Mouse (Mus musculus): ENCODE results near the gene Serpina3c. TPM values are rescaled to one million over a fixed set of nuclear protein-coding genes. Genes with fewer than 3 reads are reported as not detected.
"Not testable (repeated sequence)": the region's sequence is repeated elsewhere in the genome, so short reads cannot be mapped to it uniquely, and the experiment has no call there.

The Serpina3c gene
- polyA plus RNA-seq, 1 experiment from 2014 or later: not detected

DNA sequence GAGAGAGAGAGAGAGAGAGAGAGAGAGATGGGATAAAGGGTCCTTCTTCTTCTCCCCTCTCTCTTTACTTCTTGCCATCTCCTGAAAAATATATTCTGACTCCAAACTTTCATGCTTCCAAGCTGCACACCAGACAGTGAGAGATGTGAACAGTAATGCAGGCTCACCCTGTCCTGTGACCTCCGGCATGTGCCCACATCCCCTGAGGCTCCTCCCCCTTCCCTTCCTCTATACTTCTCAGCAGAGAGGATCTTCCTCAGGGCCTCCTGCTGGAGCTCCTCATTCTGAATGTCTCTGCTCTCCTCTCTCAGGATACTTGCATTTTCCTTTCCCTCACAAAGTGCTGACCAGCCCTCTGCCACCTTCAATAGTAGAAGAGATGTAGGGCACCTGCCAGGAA is 11.2 kb downstream of the Serpina3c start:
- no peak overlapping the region for H3K4me2 ChIP-seq
- H3K36me3 ChIP-seq: no peaks in the 10 kb centered on the region
- no peaks in the 10 kb centered on the region for H3K4me1 ChIP-seq
- no peak for ATAC-seq (replicated peaks; ENCODE audit: low FRiP score)
- no peak overlapping the region for H3K27ac ChIP-seq
- no peaks in the 10 kb centered on the region for H3K9me3 ChIP-seq (replicated peaks)
- H3K9ac ChIP-seq: no peak overlapping the region
- H3K27me3 ChIP-seq: no peaks in the 10 kb centered on the region
- no peak overlapping the region for H3K4me3 ChIP-seq (replicated peaks)
- 42% methylated on average over 1 of the region's 1 CpGs for WGBS

GRCm38 (mm10) chr12:104141506-104141905 is 12.2 kb downstream of the Serpina3c start:
- no peak overlapping the region for H3K9ac ChIP-seq
- no peak overlapping the region for H3K4me3 ChIP-seq (replicated peaks)
- WGBS: 79% methylated on average over 1 of the region's 1 CpGs
- no peaks in the 10 kb centered on the region for H3K9me3 ChIP-seq (replicated peaks)
- no peaks in the 10 kb centered on the region for H3K4me1 ChIP-seq
- ATAC-seq (replicated peaks; ENCODE audit: low FRiP score): no peak
- no peak overlapping the region for H3K4me2 ChIP-seq
- H3K27ac ChIP-seq: no peak overlapping the region
- H3K36me3 ChIP-seq: no peaks in the 10 kb centered on the region
- H3K27me3 ChIP-seq: no peaks in the 10 kb centered on the region

DNA sequence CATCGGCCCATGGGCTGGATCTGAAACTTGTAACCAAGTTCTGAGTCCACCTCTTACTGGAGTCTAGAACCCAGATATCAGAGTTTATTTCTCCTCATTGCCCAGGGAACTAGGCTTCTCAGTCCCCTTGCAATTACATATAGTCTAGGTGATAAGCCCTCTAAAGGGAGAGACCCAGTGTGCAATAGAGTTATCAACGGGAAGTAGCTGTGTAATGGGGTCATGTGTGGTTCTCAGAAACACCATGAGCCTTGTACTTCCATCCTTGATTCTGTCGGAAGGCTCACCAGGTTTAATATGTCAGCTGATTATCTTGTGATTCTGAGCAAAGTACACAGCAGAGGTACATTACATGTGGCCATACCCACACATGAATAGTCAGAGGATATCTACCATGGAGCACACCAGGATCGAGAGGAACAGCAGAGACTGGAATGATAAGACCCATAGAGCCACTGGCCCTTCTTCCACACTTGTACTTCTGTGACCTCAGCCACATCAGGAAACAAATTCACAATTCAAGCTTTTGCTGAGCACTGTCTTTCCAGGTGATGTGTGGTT is 13.0 kb downstream of the Serpina3c start:
- H3K27me3 ChIP-seq: no peaks in the 10 kb centered on the region
- no peak overlapping the region for H3K9ac ChIP-seq
- no peaks in the 10 kb centered on the region for H3K4me1 ChIP-seq
- H3K4me2 ChIP-seq: no peak overlapping the region
- no peak overlapping the region for H3K4me3 ChIP-seq (replicated peaks)
- H3K27ac ChIP-seq: no peak overlapping the region
- no peaks in the 10 kb centered on the region for H3K9me3 ChIP-seq (replicated peaks)
- H3K36me3 ChIP-seq: no peaks in the 10 kb centered on the region
- ATAC-seq (replicated peaks; ENCODE audit: low FRiP score): no peak
- 89% methylated on average over 4 of the region's 4 CpGs for WGBS

DNA sequence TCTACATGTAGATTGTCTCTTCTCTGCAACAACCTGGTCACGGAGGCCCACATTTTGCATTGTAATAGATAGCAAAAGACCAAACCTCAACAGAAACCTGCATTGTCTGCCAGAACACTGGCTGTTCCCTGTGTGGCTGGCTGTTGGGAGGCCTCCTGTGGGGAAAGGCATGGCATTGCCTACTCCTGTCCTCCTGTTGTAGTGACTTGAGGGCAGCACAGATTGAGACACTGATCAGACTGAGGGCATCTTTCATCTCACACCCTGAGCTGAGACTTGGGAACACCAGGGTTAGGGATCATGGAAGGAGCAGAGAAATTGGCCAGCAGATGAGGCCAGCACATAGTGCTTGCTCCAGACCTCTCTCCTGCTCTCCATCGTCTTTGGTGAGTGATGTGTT is 15.5 kb downstream of the Serpina3c start:
- no peak overlapping the region for H3K27ac ChIP-seq
- H3K4me2 ChIP-seq: no peak overlapping the region
- H3K9me3 ChIP-seq (replicated peaks): no peaks in the 10 kb centered on the region
- WGBS: 78% methylated on average over 2 of the region's 2 CpGs
- H3K4me1 ChIP-seq: no peaks in the 10 kb centered on the region
- no peaks in the 10 kb centered on the region for H3K36me3 ChIP-seq
- ATAC-seq (replicated peaks; ENCODE audit: low FRiP score): no peak
- H3K4me3 ChIP-seq (replicated peaks): no peak overlapping the region
- no peak overlapping the region for H3K9ac ChIP-seq
- H3K27me3 ChIP-seq: no peaks in the 10 kb centered on the region

- no peak overlapping the region for H3K27ac ChIP-seq
- ATAC-seq (replicated peaks; ENCODE audit: low FRiP score): no peak
- H3K4me1 ChIP-seq: no peaks in the 10 kb centered on the region
- H3K9me3 ChIP-seq (replicated peaks): no peaks in the 10 kb centered on the region
- H3K4me3 ChIP-seq (replicated peaks): no peak overlapping the region
- H3K4me2 ChIP-seq: no peak overlapping the region
- H3K36me3 ChIP-seq: no peaks in the 10 kb centered on the region
- H3K27me3 ChIP-seq: no peaks in the 10 kb centered on the region
- no peak overlapping the region for H3K9ac ChIP-seq
Observed at GRCm38 (mm10) chr12:104131041-104131440, 22.6 kb downstream of the Serpina3c start.

- Histone ChIP-seq H3K27ac (no peak within 1 kb of the TSS), H3K27me3 (no peaks in the 10 kb centered on the region), H3K4me1 (no peaks in the 10 kb centered on the region), H3K4me2 (no peak within 1 kb of the TSS), H3K36me3 (no peaks in the 10 kb centered on the region), H3K9me3 (replicated peaks) (no peaks in the 10 kb centered on the region), H3K9ac (no peak within 1 kb of the TSS), H3K4me3 (replicated peaks) (no peak within 1 kb of the TSS)
- 70% methylated on average over 5 of the region's 5 CpGs for WGBS
- ATAC-seq (replicated peaks; ENCODE audit: low FRiP score): no peak
Observed at GRCm38 (mm10) chr12:104127696-104128095, 26.0 kb downstream of the Serpina3c start, which contains the start of gene Serpina3b. Gene Serpina3b (plus strand): TSS chr12:104127996.

DNA sequence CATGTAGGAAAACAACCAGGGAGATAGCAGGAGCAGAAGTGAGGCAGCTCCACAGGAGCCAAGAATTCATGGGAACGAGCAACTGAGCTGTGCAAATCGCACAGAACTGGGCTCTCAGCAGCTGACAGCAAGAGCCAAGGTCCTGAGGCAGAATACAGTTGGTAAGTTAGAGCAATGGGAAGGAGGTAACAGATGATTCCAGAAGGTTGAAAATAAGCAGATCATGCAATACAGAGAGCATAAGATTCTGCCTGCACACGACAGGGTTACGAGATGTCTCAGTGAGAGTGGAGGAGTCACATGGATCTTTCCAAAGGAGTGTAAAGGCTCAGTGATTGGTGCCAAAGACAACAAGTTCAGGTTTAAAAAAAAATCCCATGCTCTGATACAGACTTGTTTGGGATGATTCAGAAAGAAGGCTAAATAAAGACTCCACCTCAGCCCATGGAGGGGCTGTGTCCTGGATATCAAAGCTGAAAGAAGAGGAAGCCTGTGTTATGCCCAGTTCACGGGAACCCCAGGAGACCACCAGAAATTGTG is 28.6 kb downstream of the Serpina3c start:
- Histone ChIP-seq H3K4me2 (no peak overlapping the region), H3K9ac (no peak overlapping the region), H3K4me3 (replicated peaks) (no peak overlapping the region), H3K27me3 (no peaks in the 10 kb centered on the region), H3K4me1 (no peaks in the 10 kb centered on the region), H3K9me3 (replicated peaks) (no peaks in the 10 kb centered on the region), H3K27ac (no peak overlapping the region), H3K36me3 (no peaks in the 10 kb centered on the region)
- WGBS: 57% methylated on average over 5 of the region's 5 CpGs
- ATAC-seq (replicated peaks; ENCODE audit: low FRiP score): no peak

DNA sequence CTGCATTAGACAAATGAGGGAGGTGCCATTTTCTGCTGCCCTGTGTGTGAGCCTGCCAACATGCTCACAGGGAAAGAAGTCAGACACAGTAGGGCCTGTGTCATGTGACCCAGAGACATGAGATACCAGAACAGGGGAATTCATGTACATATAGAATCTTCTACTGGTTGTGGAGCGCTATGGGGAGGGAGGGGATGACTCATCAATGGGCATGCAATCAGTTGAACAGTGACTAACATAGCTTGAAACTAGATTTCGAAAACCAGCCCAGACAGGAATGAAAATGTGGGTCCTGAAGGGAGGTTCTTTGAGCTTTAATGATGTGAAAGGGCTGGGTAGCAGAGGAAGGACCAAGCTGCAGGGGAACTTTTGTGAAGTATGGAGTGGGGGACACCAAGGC is 29.7 kb downstream of the Serpina3c start:
- H3K9ac ChIP-seq: no peak overlapping the region
- H3K36me3 ChIP-seq: no peaks in the 10 kb centered on the region
- no peak overlapping the region for H3K4me2 ChIP-seq
- no peak overlapping the region for H3K4me3 ChIP-seq (replicated peaks)
- no peak overlapping the region for H3K27ac ChIP-seq
- no peaks in the 10 kb centered on the region for H3K27me3 ChIP-seq
- no peaks in the 10 kb centered on the region for H3K4me1 ChIP-seq
- no peaks in the 10 kb centered on the region for H3K9me3 ChIP-seq (replicated peaks)
- 89% methylated on average over 2 of the region's 2 CpGs for WGBS
- ATAC-seq (replicated peaks; ENCODE audit: low FRiP score): no peak

- no peak for ATAC-seq (replicated peaks; ENCODE audit: low FRiP score)
- Histone ChIP-seq H3K4me2 (no peak overlapping the region), H3K4me3 (replicated peaks) (no peak overlapping the region), H3K36me3 (no peaks in the 10 kb centered on the region), H3K9me3 (replicated peaks) (no peaks in the 10 kb centered on the region), H3K9ac (no peak overlapping the region), H3K4me1 (no peaks in the 10 kb centered on the region), H3K27ac (no peak overlapping the region), H3K27me3 (no peaks in the 10 kb centered on the region)
- WGBS: 88% methylated on average over 1 of the region's 1 CpGs
Observed at GRCm38 (mm10) chr12:104123097-104123496, 30.6 kb downstream of the Serpina3c start.

GRCm38 (mm10) chr12:104114921-104115579 is 38.6 kb downstream of the Serpina3c start:
- no peak overlapping the region for H3K4me3 ChIP-seq (replicated peaks)
- H3K4me2 ChIP-seq: no peak overlapping the region
- no peak overlapping the region for H3K27ac ChIP-seq
- 46% methylated on average over 3 of the region's 3 CpGs for WGBS
- H3K9me3 ChIP-seq (replicated peaks): no peaks in the 10 kb centered on the region
- no peak overlapping the region for H3K9ac ChIP-seq
- no peaks in the 10 kb centered on the region for H3K4me1 ChIP-seq
- ATAC-seq (replicated peaks; ENCODE audit: low FRiP score): no peak
- no peaks in the 10 kb centered on the region for H3K27me3 ChIP-seq
- H3K36me3 ChIP-seq: no peaks in the 10 kb centered on the region

- not testable (repeated sequence) for H3K27me3 ChIP-seq; H3K4me1 ChIP-seq; H3K9me3 ChIP-seq (replicated peaks); H3K4me2 ChIP-seq; H3K27ac ChIP-seq; H3K9ac ChIP-seq; H3K36me3 ChIP-seq; ATAC-seq (replicated peaks; ENCODE audit: low FRiP score); H3K4me3 ChIP-seq (replicated peaks)
- 77% methylated on average over 11 of the region's 11 CpGs for WGBS
Observed at GRCm38 (mm10) chr12:104112333-104112732, 41.3 kb downstream of the Serpina3c start, which contains the start of gene Serpina3a. Gene Serpina3a (plus strand): TSS chr12:104112724.

DNA sequence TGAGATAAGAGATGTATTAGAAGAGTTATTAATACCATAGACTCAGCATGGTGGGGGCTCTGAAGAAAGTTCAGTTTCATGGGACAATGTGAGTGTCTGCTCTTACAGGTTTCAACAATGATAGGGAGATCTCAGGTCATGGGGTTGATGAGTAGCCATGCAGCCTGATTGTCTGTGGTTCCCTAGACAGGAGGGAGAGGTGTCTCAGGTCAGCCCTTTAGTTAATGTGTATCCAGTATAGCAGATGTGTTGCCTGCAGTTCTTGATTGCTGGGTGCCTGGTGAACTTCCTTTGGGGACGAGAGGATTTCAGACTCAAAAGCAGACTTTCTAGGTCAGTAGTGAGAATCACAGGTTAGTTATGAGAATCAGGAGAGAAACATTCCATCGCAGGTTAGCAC is 45.2 kb downstream of the Serpina3c start:
- Histone ChIP-seq H3K4me2 (no peak overlapping the region), H3K27me3 (no peaks in the 10 kb centered on the region), H3K27ac (no peak overlapping the region), H3K9me3 (replicated peaks) (no peaks in the 10 kb centered on the region), H3K36me3 (no peaks in the 10 kb centered on the region), H3K4me3 (replicated peaks) (no peak overlapping the region), H3K9ac (no peak overlapping the region), H3K4me1 (no peaks in the 10 kb centered on the region)
- WGBS: 75% methylated on average over 2 of the region's 2 CpGs
- no peak for ATAC-seq (replicated peaks; ENCODE audit: low FRiP score)

DNA sequence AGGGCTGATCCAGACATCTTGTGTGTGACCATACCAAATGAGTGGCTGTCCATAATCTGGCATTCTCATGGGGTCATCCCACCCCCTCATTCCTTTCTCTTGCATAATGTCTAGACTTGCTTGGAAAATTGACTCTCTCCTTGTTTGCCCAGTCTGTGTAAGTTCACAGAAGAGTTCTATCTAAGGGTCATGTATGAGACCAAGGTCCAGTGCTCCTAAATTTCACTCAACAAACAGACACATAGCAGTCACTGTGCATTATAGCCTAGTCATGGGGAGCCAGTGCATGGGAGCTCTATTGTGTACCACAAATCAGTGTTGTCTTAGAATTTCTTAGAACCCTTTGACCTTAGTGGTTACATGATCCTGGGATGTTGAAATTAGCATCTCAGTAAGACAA is 46.8 kb downstream of the Serpina3c start:
- H3K4me1 ChIP-seq: no peaks in the 10 kb centered on the region
- H3K9ac ChIP-seq: no peak overlapping the region
- no peak overlapping the region for H3K4me3 ChIP-seq (replicated peaks)
- no peaks in the 10 kb centered on the region for H3K27me3 ChIP-seq
- no peak overlapping the region for H3K4me2 ChIP-seq
- no peaks in the 10 kb centered on the region for H3K9me3 ChIP-seq (replicated peaks)
- H3K36me3 ChIP-seq: no peaks in the 10 kb centered on the region
- no peak overlapping the region for H3K27ac ChIP-seq
- ATAC-seq (replicated peaks; ENCODE audit: low FRiP score): no peak
